15 mouse cellular contexts compared by ENCODE assay signal in the genomic region with DNA sequence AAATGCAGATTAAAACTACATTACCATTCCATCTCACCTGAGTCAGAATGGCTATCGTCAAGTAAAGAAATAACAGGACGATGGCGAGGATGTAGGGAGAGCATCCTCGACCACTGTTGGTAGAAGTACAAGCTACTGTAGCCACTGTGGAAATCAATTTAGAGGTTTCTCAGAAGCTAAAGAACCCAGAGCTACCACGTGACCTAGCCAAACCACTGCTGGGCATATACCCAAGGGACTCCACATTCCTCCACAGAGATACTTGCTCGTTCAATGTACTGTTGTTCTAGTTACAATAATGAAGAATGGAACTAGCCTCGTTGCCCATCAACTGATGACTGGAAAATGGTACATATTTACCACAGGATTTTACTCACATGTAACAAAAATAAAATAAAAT.
"Had no signal": no experiment of that assay in that cellular context is flagged by ENCODE, and none has a peak within 500 bp of the region (broad histone marks: within the 10 kb centered on the region; RNA-seq: fewer than 3 reads in every experiment).

No protein-coding gene starts in this region.

- H3K27me3 ChIP-seq: liver, embryonic 13.5 days; midbrain, embryonic 12.5 days; midbrain, embryonic 15.5 days; neural tube, embryonic 13.5 days had no signal

- H3K9me3 ChIP-seq: liver, embryonic 13.5 days; midbrain, embryonic 12.5 days; midbrain, embryonic 15.5 days; neural tube, embryonic 13.5 days had no signal

- H3K4me3 ChIP-seq: liver, embryonic 13.5 days; midbrain, embryonic 12.5 days; midbrain, embryonic 15.5 days; neural tube, embryonic 13.5 days had no signal

- H3K36me3 ChIP-seq: liver, embryonic 13.5 days; midbrain, embryonic 12.5 days; midbrain, embryonic 15.5 days; neural tube, embryonic 13.5 days had no signal

- H3K27ac ChIP-seq: liver, embryonic 13.5 days; midbrain, embryonic 12.5 days; midbrain, embryonic 15.5 days; neural tube, embryonic 13.5 days; stomach, postnatal 0 days had no signal

- H3K4me1 ChIP-seq: liver, embryonic 13.5 days; neural tube, embryonic 13.5 days had no signal

- H3K9ac ChIP-seq: liver, embryonic 13.5 days; midbrain, embryonic 12.5 days; midbrain, embryonic 15.5 days; neural tube, embryonic 13.5 days had no signal

- H3K4me2 ChIP-seq: liver, embryonic 13.5 days; midbrain, embryonic 12.5 days; midbrain, embryonic 15.5 days; neural tube, embryonic 13.5 days had no signal

- DNase-seq: kidney, adult 9 months; kidney, postnatal 14 days; kidney, postnatal 4 days; liver, embryonic 13.5 days; lung, adult 2 months; lung, postnatal 14 days; lung, postnatal 4 days; retina, postnatal 1 day; thymus, adult 2 months; thymus, postnatal 14 days; thymus, postnatal 4 days had no signal
